Mouse (Mus musculus): ENCODE measurements around the gene Tram2.

DNA sequence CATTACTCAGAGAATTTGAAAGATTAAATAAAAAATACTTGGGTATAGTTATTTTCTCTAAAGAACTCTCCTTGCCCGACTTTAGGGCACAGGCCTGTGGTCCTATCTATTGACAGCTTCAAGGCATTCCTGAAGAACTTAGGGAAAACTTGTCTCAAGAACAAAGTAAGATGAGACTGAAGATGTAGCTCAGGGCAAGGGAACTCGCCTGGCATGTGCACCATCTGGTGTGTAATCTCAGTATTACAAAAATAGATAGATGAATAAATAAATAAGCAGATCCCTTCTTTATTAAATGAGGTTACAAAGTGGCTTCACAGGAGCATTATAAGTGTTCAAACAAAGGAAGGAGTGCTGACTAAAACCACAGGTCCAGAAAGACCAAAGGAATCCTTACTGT lies 94.9 kb downstream of the Tram2 start:
- TF ChIP-seq CTCF (IDR thresholded peaks at IDR 0.05; ENCODE audit: low read depth) (no peak), EP300 (IDR thresholded peaks at IDR 0.05; ENCODE audit: low read depth) (no peak)
